Mouse (Mus musculus) kidney, postnatal 14 days (tissue): Measurements from ENCODE around the gene Fuk.
"Not testable (repeated sequence)": the region's sequence is repeated elsewhere in the genome, so short reads cannot be mapped to it uniquely, and the experiment has no call there.

Experiments
- DNase-seq: peaks from one replicate; pipeline ENCODE4 v3.0.0; 2022; ENCODE audit warnings: mixed read lengths

The Fuk gene

GRCm38 (mm10) chr8:110901839-110902578 lies at the start of gene Fuk:
Gene Fuk, minus strand, starts transcription at chr8:110902488.
- peak; percentile 92 for DNase-seq

GRCm38 (mm10) chr8:110950065-110950484 lies 47.8 kb upstream of the Fuk start:
- DNase-seq, result peak; percentile 65

DNA sequence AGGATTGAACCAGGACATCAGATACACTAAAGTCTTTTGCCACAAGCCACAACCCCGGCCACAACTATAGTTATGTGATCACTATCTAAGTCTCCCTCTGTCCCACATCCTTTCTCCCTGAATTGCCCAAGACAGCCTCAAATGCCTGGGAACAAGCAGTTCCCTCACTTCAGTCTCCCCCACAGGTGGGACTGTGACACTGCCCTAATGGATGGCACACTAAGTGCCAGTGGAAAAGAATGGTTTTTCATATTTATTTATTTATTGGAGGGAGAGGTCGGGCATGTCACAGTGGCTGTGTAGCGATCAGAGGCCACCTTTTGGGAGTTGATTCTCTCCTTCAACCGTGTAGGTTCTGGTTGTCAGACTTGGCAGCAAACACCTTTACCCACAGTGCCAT lies 43.4 kb upstream of the Fuk start:
- no peak for DNase-seq

- no peak for DNase-seq
Measured at GRCm38 (mm10) chr8:110944276-110944876, 42.1 kb upstream of the Fuk start.

DNA sequence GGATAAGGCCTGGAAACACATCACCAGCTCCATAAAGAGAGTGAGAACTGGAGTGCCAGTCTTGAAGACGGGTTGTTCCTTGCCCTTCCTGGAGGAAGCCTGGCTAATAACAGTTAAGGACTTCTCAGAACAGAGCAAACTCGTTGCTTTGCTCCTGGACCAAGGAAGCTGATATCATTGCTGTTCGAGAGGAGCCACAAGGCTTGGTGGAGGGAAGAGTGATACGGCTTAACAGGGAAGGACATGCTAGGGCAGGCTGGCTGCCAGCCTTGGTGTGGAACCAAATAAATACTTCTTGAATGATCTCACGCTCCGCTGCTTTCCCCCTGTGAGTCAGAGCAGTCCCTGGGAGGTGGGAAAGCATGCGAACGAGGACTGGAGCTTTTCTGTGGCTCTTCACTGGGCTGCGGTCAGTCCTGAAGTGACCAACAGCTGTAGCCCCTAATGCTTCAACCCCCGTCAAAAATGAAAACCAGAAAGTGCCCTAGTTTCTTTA lies 39.2 kb upstream of the Fuk start:
- peak; percentile 89 for DNase-seq

DNA sequence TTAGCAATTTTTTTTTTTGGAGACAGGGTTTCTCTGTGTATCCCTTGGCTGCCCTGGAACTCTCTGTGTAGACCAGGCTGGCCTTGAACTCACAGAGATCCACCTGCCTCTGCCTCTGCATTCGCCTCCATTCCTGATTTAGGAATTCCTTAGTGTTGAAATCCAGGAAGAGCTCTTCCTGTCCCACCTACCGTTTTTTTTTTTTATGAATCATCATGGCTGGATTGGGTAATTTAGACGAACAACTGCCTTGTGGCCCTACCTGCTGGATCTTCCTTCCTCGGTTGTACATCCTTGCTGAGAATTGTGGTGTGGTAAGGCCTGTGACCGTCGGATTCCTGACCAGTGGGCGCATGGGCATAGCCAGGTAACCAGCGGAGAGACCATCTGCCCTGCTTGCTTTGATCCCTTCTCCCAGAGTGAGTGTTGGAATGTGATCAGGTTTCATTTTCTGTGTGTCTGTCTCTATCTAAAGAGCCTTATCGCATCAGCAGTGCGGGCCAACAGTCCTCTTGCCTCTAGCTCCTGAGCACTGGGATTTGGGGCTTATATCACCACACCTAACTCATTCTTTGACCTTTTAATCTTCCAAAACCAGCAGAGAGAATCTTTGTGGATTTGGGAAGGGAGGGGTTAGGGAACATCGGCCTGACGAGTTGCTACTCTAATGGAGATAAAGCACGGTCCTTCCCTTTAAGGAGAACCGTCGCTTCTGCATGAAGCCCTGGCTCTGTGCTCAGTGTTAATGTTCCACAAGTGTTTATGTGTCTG lies 38.6 kb upstream of the Fuk start:
- DNase-seq, result no peak

GRCm38 (mm10) chr8:110938882-110939589 lies 36.7 kb upstream of the Fuk start:
- peak; percentile 68 for DNase-seq

DNA sequence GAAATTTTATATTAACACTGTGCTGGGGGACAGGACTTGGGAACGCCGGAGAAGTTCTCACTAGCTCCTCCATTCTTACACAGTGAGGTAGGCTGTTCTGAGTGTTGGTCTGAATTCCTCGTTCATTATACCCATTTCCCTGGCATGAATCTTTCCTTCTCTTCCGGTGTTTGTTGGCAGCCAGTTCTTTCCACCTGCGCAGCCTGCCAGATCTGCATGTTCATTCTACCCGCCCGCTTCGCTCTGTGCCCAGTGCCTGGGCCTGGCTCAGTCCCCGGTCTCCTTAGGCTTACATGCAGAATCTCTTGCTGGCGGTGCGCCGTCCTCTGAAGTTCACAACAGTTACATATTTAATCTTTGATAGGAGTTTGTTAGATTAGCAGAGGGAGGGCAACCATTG lies 33.9 kb upstream of the Fuk start:
- DNase-seq, result no peak

- no peak for DNase-seq
Measured at GRCm38 (mm10) chr8:110933272-110933671, 31.0 kb upstream of the Fuk start.

DNA sequence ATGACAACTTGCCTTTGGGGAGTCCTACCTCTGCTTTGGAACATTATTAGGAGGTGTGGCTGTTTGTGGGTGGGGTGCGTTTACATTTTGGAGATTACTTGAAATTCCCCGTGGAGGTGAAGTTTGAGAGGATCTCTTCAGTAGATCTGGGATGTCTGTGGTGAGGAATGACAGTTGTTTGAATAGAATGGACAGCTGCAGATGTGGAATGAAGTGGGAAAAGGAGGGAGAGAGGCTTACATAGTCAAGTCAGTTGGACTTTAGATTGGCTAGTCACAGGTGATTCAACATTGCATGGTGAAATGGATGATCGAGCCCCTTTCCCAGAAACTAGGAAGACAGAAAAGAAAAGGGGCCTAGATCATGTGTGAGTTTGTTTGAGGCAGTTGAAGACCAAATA lies 30.2 kb upstream of the Fuk start:
- DNase-seq, result no peak

- peak; percentile 87 for DNase-seq
Measured at GRCm38 (mm10) chr8:110931176-110931939, 29.1 kb upstream of the Fuk start.

- not testable (repeated sequence) for DNase-seq
Measured at GRCm38 (mm10) chr8:110929672-110930071, 27.4 kb upstream of the Fuk start.

GRCm38 (mm10) chr8:110929066-110929465 lies 26.8 kb upstream of the Fuk start:
- DNase-seq, result no peak

- DNase-seq, result no peak
Measured at GRCm38 (mm10) chr8:110928435-110928834, 26.1 kb upstream of the Fuk start.

DNA sequence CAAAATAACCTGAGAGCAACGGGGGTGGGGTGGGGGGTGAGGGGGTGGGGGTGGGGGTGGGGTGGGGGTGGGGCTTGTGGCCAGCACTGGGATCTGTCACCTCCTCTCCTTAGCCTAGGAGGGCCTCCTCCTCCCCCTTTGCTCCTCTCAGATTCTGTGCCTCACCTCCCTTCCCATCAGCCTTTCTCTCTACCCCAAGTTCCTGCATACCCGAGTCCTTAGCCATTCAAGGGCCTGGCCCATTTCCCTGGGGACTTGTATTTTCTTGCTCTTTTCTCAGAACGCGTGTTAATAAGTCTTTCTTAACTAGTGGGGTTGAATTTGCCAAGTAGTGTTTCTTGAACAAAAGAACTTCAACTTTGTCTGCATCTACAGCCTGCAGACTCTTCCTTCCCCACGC lies 24.4 kb upstream of the Fuk start:
- DNase-seq, result no peak

GRCm38 (mm10) chr8:110925691-110926140 lies 23.4 kb upstream of the Fuk start:
- DNase-seq, result no peak

- peak; percentile 69 for DNase-seq
Measured at GRCm38 (mm10) chr8:110921492-110922230, 19.4 kb upstream of the Fuk start.

DNA sequence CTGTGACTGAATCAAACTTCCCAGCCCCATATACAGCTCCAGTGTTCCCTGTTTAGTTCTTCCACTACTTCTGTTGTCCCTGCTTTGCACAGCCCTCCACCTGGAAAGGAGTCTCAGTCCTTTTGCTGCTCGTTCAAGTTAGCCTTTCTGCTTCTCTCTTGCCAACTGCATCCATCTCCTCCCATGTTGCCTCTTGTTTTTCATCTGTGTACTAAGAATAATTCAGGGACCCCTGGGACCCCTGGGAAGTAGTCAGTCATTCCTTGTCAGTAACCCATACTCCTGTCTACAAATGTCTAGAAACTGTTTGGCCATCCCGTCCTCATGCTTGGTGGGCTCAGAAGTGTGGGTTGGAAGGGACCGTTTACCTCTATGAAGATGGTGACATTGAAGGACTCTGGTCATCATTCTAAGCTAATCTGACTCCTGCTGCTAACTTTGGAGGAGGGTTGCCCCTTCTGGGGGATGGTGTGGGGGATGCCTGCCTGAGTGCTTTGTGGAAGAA lies 18.5 kb upstream of the Fuk start:
- DNase-seq, result no peak

GRCm38 (mm10) chr8:110920032-110920772 lies 17.9 kb upstream of the Fuk start:
- DNase-seq, result no peak

DNA sequence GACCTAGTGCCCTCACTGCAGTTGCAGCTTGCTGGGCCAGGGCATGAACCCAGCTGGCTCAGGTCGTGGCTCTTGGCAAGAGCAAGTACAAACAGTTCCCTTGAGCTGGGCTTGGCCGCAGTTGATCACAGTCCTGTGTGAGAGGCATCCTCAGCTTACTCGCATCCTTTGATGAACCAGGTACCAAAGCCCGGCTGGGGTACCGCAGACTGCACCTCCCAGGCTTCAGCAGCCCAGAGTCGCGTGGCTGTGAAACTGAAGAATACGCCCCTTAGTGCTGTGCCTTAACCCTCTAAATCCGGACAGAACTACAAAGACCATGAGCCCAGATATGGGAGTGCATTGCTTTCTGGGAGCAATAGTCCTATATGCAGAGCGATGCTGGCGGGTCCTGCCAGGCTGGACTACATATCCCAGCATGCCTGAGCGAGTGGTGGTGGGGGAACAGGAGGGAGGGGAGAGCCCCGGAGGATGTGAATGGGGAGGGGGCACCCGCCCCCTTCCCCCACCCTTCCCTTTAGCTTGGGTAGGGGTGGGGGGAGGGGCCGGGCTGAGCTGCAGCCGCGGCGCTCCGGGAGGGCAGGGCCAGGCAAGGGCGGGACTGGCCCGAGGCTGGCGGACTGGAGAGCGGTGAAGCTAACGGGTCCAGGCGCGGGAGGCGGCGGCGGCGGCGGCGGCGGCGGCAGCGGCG lies 17.2 kb upstream of the Fuk start, which contains the start of gene St3gal2:
Gene St3gal2 (plus strand): TSS at position 582 of the 691 bp plus-strand sequence.
- DNase-seq, result peak; percentile 94
